Mouse (Mus musculus): ENCODE measurements at regions not wholly inside any gene's neighbourhood (a gene's known extent, or its start where the extent isn't known, plus 50 kb on each side); places are given as distances from the start of the nearest gene placed in this dataset.

DNA sequence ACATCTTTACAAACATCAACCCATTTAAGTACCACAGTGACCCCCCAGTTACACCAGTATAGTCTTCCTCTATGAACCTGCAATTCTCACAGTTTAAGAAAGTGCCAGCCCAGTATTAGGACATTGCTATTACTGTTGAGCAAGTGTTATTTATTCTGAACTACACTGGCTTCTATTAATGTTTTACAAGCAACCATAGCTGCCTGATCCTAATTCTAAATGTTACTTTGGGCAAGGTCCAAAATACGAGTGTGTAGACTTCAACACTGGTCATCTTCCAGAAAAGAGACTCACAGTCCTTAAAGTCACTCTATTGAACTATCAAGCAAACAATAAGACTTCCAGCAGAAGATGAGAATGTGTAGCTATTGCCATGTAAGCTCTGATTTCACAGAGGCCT is 146.0 kb upstream of the Dlgap1 start:
- TF ChIP-seq CTCF (conservative IDR thresholded peaks at IDR 0.05 in 1 of 2, IDR thresholded peaks at IDR 0.05 in 1 of 2; ENCODE audit: low read depth in 2 of 2, low read length in 2 of 2) (no peak), POLR2A (IDR thresholded peaks at IDR 0.05; ENCODE audit: low read depth, low read length) (no peak), ELF1 (IDR thresholded peaks at IDR 0.05; ENCODE audit: low read depth, low read length) (no peak), POLR2AphosphoS2 (IDR thresholded peaks at IDR 0.05; ENCODE audit: low read depth, low read length) (no peak), EP300 (IDR thresholded peaks at IDR 0.05; ENCODE audit: low read length) (no peak), MAZ (IDR thresholded peaks at IDR 0.05; ENCODE audit: low read depth, low read length) (no peak), E2F4 (IDR thresholded peaks at IDR 0.05; ENCODE audit: insufficient replicate concordance, low read depth, low read length) (no peak), ETS1 (conservative IDR thresholded peaks at IDR 0.05; ENCODE audit: low read depth, low read length) (no peak), IRF4 (IDR thresholded peaks at IDR 0.05; ENCODE audit: low read depth, low read length) (no peak), CHD1 (IDR thresholded peaks at IDR 0.05; ENCODE audit: low read depth, low read length) (no peak)

Data from CH12.LX (cell line).